Mouse (Mus musculus): Measurements from ENCODE around the gene Rtn3. TPM values are rescaled to one million over a fixed set of nuclear protein-coding genes. Genes with fewer than 3 reads are reported as not detected.

Rtn3 gene
- total RNA-seq, 2 experiments from 2014 or later = 769 to 828 TPM

DNA sequence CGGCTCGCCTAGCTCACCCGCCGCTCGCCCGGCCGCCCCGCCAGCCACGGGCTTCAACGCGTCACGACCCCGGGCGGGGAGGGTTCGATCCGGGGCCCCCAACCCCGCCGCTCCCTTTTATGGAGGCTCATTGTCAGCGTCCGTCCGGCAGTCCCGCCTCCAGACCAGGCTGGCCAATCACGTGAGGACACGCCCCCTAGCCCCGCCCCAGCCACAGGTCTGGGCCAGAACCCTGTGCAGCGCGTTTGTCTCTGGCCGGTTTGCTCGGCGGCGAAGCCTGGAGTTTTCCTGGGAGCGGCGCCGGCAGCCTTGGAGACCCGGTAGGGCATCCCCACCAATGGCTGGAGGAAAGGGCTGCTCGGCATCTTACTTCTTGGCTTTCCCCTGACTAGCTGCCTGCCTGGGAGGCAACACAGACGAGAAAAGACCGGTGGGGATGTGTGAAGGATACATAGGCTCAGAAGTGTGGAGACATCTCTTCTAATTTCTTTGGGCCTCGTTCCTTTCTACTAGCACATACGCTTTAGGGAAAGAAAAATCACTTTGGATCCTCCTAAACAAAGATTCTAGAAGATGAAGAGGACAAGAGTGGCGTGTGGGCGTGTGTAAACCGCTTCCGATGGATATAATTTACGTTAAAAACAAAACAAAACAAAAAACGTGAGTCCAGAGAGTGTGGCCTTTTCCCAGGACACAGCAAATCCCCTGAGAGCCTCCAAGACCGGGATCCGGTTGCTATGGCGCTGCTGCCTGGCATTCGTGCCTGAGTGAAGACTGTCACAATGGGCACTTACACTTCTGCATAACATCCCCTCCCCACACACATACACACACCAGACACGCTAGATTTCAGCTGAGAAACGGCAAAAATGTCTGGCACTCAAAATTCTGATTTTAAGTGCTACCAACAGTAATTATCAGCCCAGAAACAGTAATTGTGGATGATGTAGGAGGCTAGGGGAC, 99.9 kb downstream of the Rtn3 start, which contains the start of gene Spindoc:
TSS of gene Spindoc (minus strand) at position 92 of the 963 bp plus-strand sequence.
- peak; percentile 99 for DNase-seq (ENCODE audit: low spot score in 2 of 2)

DNA sequence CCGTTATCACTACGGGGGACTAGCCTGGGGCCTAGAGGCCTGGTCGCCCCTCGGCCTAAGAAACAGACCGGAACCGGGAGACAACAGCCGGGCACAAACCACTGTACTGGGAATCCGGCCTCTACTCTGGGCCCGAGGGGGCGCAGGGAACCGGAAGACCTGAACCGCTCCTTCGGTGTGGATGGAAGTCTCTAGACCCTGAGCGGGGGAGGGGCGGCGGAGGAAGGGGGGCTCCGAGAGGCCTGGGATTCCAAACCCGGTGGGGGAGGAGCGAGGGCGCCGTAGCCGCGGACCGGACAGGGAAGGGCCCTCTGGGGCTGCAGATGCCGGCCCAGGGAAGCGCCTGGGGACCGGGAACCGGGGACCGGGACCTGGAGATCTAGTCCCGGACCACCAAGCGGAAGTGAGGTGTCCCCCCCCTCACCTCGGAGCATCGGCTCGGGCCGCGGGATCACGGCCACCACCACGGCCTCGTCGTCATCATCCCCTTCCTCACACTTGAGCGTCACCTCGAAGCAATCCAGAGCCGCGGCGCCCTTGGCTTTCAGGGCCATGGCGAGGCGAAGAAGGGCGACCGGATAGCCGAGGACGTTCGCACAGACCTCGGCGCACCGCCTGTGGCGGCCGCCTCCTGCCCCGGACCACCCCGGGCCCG, 100.7 kb downstream of the Rtn3 start:
- DNase-seq (ENCODE audit: low spot score in 2 of 2) = peak; percentile 68 to 75

DNA sequence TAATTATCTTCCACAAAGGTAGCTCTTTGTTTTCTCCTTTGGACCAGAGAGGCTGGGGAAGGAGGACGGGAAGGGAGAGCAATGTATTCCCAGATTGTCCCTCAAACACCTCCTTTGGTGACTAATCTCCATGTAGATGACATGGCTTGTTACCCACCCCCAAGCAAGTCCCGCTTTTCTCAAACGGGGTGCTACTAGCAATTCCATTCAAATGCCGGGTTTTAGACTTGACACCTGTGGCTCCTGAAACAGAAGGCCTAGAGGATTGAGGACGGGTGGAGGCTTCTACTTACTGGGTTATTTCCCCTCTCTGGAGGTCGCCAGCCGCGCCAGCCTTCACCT, 101.2 kb downstream of the Rtn3 start:
- DNase-seq (ENCODE audit: low spot score in 2 of 2) = no peak

DNA sequence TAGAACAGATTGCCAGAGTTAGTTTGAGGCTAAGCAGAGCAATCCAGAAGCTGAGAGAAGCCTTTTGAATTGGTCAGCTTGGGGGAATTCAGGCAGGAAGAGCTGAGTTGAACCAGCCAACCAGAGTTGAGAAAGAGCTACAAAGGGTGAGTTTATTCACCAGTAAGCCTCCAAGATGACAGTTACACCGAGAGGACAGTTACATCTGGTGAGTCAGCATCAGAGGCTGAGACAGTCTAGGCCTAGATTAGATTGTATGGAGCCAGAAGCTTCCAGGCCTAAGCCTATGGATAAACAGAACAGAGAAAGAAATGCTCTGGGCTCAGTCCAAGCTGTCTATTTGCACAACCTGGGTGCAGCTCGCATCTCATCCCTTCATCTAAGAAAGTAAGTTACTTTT, 105.4 kb downstream of the Rtn3 start:
- DNase-seq (ENCODE audit: low spot score in 2 of 2) = no peak

Small RNA genes within 50 kb of the gene (microRNA-seq; reads per million reads assigned to microRNA genes)
- gene Mir6991 = 1.3 to 2.7 reads per million in 2 experiments

Other genes with a start within 250 kb of the Rtn3 start
- gene Naa40, start 242.1 kb downstream of the Rtn3 start, total RNA-seq (2021) = 10 to 100 TPM; 36.3 to 45.6 TPM
- gene Rcor2, start 216.0 kb downstream of the Rtn3 start, total RNA-seq (2021) = 10 to 100 TPM; 22.7 to 24.1 TPM
- 100 to 1,000 TPM; 102 to 110 TPM for gene Mark2, start 141.4 kb downstream of the Rtn3 start, total RNA-seq (2021)
- gene Spindoc, start 100.3 kb downstream of the Rtn3 start, total RNA-seq (2021) = 10 to 100 TPM; 39.0 to 45.6 TPM
- gene 2700081O15Rik, start 65.7 kb downstream of the Rtn3 start, total RNA-seq (2021) = 10 to 100 TPM; 70.8 to 72.1 TPM
- 10 to 100 TPM; 21.8 to 22.4 TPM for gene Atl3, start 10.8 kb upstream of the Rtn3 start, total RNA-seq (2021)
- 10 to 100 TPM; 10.1 to 13.5 TPM for gene Pla2g16, start 74.2 kb upstream of the Rtn3 start, total RNA-seq (2021)
- gene Lgals12, start 123.9 kb upstream of the Rtn3 start, total RNA-seq (2021) = under 1 TPM; 0.54 to 0.66 TPM
- gene Hrasls5, start 129.3 kb upstream of the Rtn3 start, total RNA-seq (2021) = not detected
- not detected for gene Slc22a19, start 228.0 kb upstream of the Rtn3 start, total RNA-seq (2021)

All from layer of hippocampus, postnatal 10 days (tissue).